Mouse (Mus musculus) bone marrow macrophage, adult 2 months (primary cell): Measurements from ENCODE around the gene Pla2g12a.

ENCODE experiments used
- CTCF ChIP-seq: IDR thresholded peaks from 2 replicates; pipeline ENCODE4 v1.5.1; 2012; ENCODE audit warnings: low read depth, mild to moderate bottlenecking, low read length, moderate library complexity
- POLR2A ChIP-seq: IDR thresholded peaks from 2 replicates; pipeline ENCODE4 v1.6.1; 2012; ENCODE audit warnings: mild to moderate bottlenecking, low read depth, low read length, borderline replicate concordance

DNA sequence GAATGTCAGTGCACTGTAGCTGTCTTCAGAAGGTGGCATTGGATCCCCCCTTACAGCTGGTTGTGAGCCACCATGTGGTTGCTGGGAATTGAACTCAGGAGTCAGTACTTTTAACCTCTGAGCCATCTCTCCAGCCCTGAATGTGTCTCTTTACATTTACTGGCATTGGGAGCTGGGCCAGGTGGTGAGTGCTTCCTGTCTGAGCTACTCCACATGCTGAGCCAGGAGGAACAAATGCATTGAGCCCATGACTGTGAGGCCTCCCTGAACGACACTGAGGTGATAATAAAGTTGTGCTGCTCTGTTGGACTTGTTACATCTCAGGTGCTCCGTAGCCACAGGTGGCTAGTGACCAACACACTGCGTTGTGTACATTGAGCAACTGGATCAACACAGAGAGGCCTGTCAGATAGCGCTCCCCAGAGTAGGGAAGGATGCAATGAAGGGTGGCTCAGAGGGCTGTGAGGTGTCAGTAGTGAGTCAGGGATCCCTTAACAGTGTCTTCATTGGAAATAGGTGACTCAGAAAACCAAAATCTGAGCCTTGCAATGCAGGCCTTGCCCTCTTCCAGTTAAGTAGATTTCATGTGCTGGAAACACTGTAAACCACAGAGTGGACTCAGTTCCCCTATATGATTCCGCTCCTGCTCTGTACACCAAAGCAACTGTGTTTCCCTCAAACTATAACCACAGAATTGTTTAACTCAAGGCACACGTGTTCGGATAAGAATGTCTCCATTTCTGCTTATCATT, 26.2 kb downstream of the Pla2g12a start:
- no peak for TF ChIP-seq POLR2A
- no peak for TF ChIP-seq CTCF
